Mouse (Mus musculus) liver, embryonic 18 days (tissue): ENCODE measurements around the gene Kctd5. TPM values are rescaled to one million over a fixed set of nuclear protein-coding genes. Genes with fewer than 3 reads are reported as not detected.

Experiments used
- polyA plus RNA-seq: library from polyadenylated mRNA; depleted of rRNA; stranded (reverse); fragments of >200 nt; gene quantifications from 2 replicates; pipeline ENCODE4 v1.2.3, GENCODE M21; 2012; rRNA removed

The Kctd5 gene
- polyA plus RNA-seq = 7.4 and 7.8 TPM in 2 replicates

DNA sequence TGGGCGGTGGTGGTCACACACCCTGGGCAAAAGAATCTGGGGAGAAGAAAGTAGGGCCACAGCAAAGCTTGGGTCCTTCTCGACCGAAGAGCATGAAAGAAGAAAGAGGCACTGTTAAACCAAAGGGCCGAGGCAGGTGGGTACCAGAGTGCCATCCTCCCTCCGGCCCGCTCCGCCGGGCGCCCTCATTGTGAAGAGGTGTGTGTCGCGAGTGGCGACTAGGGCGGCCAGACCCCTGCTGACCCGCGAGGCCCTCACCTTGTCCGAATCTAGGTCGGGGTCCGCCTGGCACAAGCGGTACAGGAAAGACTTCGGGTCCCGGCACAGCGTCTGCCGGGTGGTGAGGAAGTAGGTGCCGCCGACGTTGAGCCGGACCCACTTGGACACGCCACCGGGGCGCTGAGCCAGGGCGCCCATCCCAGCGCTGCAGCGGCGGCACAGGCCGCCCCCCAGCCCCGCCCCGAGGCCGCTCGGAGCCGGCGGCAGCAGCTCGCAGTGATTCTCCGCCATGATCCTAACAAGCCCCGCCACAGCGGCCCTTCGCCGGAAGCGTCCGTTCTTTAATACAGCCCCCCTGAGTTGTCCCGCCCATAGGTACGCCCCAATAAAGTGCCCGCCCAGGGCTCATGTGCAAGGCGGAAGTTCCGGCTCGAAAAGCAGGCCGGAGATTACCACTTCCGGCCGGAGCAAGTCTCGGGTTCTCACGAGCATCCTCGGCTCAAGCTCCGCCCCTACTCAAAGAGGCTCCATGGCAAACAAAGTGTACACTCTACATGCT is at the start of gene Kctd5:
TSS of gene Kctd5 (minus strand) at position 567 of the 778 bp plus-strand sequence.

DNA sequence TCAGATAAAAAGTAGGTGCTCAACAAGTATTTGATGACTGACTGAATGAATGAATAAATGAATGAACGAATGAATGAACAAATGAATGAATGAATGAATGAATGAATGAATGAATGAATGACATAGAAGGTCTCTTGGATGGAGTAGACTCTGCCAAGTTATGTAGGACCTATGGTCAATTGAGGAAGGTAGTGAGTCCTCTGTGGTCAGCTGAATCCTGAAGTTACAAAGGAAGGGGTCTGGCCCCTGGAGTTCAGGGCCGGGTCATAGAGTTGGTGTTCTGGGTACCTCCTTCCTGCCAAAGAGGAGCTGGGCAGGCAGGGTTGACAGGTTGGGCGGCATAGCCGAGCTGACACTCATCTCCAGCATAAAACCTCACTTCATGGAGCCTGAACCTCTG is 35.4 kb downstream of the Kctd5 start, which contains the start of gene Prss27:
TSS of gene Prss27 (plus strand) at position 301 of the 400 bp plus-strand sequence.

DNA sequence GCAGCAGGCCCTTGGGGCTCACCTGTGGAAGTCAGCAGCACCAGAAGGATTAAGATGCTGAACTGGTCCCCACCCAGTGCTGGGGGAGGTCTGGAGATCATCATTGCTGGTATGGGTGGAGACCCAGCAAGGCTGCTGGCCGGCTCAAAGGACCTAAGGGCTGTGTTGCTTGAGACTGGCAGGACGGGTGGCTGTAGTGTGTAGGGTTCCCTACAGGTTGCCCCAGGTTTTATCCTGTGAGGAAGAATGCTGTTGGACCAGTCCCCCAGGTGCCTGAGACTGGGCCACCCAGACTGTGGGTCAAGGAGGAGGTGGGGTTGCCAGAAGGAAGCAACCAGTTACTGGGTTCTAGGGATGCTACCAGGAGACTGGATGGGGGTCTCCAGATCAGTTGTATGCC is 75.4 kb downstream of the Kctd5 start, which contains the start of gene Prss22:
TSS of gene Prss22 (minus strand) at position 200 of the 400 bp plus-strand sequence.

Other genes starting within 250 kb of the Kctd5 start
- 283 and 284 TPM in 2 replicates for gene Elob, start 244.3 kb downstream of the Kctd5 start, polyA plus RNA-seq
- gene Prss33, start 237.4 kb downstream of the Kctd5 start, polyA plus RNA-seq = not detected in 2 replicates
- gene Prss32, start 229.6 kb downstream of the Kctd5 start, polyA plus RNA-seq = not detected in 2 replicates
- 0.14 and 0.19 TPM in 2 replicates for gene Prss41, start 229.3 kb downstream of the Kctd5 start, polyA plus RNA-seq
- not detected in 2 replicates for gene Prss21, start 205.4 kb downstream of the Kctd5 start, polyA plus RNA-seq
- not detected in 2 replicates for gene Dcpp1, start 192.6 kb downstream of the Kctd5 start, polyA plus RNA-seq
- gene Dcpp2, start 192.6 kb downstream of the Kctd5 start, polyA plus RNA-seq = not detected in 2 replicates
- gene Dcpp3, start 156.0 kb downstream of the Kctd5 start, polyA plus RNA-seq = not detected in 2 replicates
- gene Sbp, start 131.8 kb downstream of the Kctd5 start, polyA plus RNA-seq = not detected in 2 replicates
- not detected in 2 replicates for gene Sbpl, start 118.2 kb downstream of the Kctd5 start, polyA plus RNA-seq
- gene Prss30, start 92.9 kb downstream of the Kctd5 start, polyA plus RNA-seq = 0.14 and 0.16 TPM in 2 replicates
- gene Prss22, start 75.4 kb downstream of the Kctd5 start, polyA plus RNA-seq = not detected in 2 replicates
- not detected in 2 replicates for gene Prss27, start 35.3 kb downstream of the Kctd5 start, polyA plus RNA-seq
- gene Pdpk1, start 77.4 kb upstream of the Kctd5 start, polyA plus RNA-seq = 8.0 and 9.4 TPM in 2 replicates
- gene Amdhd2, start 90.3 kb upstream of the Kctd5 start, polyA plus RNA-seq = 12.7 and 13.7 TPM in 2 replicates
- gene Atp6v0c, start 96.2 kb upstream of the Kctd5 start, polyA plus RNA-seq = 277 and 289 TPM in 2 replicates
- gene Tbc1d24, start 132.1 kb upstream of the Kctd5 start, polyA plus RNA-seq = 13.3 and 13.9 TPM in 2 replicates
- 0.30 and 0.37 TPM in 2 replicates for gene Ntn3, start 136.0 kb upstream of the Kctd5 start, polyA plus RNA-seq
- gene Tedc2, start 147.4 kb upstream of the Kctd5 start, polyA plus RNA-seq = 13.1 and 15.0 TPM in 2 replicates
- gene Ccnf, start 178.0 kb upstream of the Kctd5 start, polyA plus RNA-seq = 17.5 and 18.2 TPM in 2 replicates